Mouse (Mus musculus): Measurements from ENCODE around the gene Tm7sf3.
A peak's percentile ranks its signal among the peaks of the same experiment; 100 is the strongest.

Gene Tm7sf3

GRCm38 (mm10) chr6:146660591-146660990 is 18.0 kb upstream of the Tm7sf3 start:
- no peak for DNase-seq (ENCODE audit: low read depth, low spot score)

- DNase-seq (ENCODE audit: low read depth, low spot score) = no peak
These were observed 10.6 kb upstream of the Tm7sf3 start for GRCm38 (mm10) chr6:146653197-146653596.

GRCm38 (mm10) chr6:146651431-146651830 is 8.8 kb upstream of the Tm7sf3 start:
- DNase-seq (ENCODE audit: low read depth, low spot score) = no peak

- no peak for DNase-seq (ENCODE audit: low read depth, low spot score)
These were observed 7.4 kb upstream of the Tm7sf3 start for GRCm38 (mm10) chr6:146650013-146650412.

GRCm38 (mm10) chr6:146643184-146643570 is 553 bp upstream of the Tm7sf3 start:
- DNase-seq (ENCODE audit: low read depth, low spot score) = no peak

GRCm38 (mm10) chr6:146641621-146642210 is 908 bp downstream of the Tm7sf3 start:
- no peak for DNase-seq (ENCODE audit: low read depth, low spot score)

- no peak for DNase-seq (ENCODE audit: low read depth, low spot score)
These were observed 1.6 kb downstream of the Tm7sf3 start for GRCm38 (mm10) chr6:146640991-146641390.

GRCm38 (mm10) chr6:146640068-146640965 is 2.3 kb downstream of the Tm7sf3 start:
- no peak for DNase-seq (ENCODE audit: low read depth, low spot score)

- no peak for DNase-seq (ENCODE audit: low read depth, low spot score)
These were observed 6.1 kb downstream of the Tm7sf3 start for GRCm38 (mm10) chr6:146636482-146636881.

- DNase-seq (ENCODE audit: low read depth, low spot score) = no peak
These were observed 7.6 kb downstream of the Tm7sf3 start for GRCm38 (mm10) chr6:146634759-146635606.

- peak; percentile 56 for DNase-seq (ENCODE audit: low read depth, low spot score)
These were observed 8.5 kb downstream of the Tm7sf3 start for GRCm38 (mm10) chr6:146634015-146634722.

GRCm38 (mm10) chr6:146633629-146634014 is 9.0 kb downstream of the Tm7sf3 start:
- no peak for DNase-seq (ENCODE audit: low read depth, low spot score)

GRCm38 (mm10) chr6:146633097-146633496 is 9.5 kb downstream of the Tm7sf3 start:
- no peak for DNase-seq (ENCODE audit: low read depth, low spot score)

- DNase-seq (ENCODE audit: low read depth, low spot score) = no peak
These were observed 10.2 kb downstream of the Tm7sf3 start for GRCm38 (mm10) chr6:146632403-146632802.

GRCm38 (mm10) chr6:146631847-146632246 is 10.8 kb downstream of the Tm7sf3 start:
- no peak for DNase-seq (ENCODE audit: low read depth, low spot score)

- no peak for DNase-seq (ENCODE audit: low read depth, low spot score)
These were observed 11.7 kb downstream of the Tm7sf3 start for GRCm38 (mm10) chr6:146630961-146631360.

- DNase-seq (ENCODE audit: low read depth, low spot score) = no peak
These were observed 12.6 kb downstream of the Tm7sf3 start for GRCm38 (mm10) chr6:146629781-146630756.

GRCm38 (mm10) chr6:146628123-146628522 is 14.5 kb downstream of the Tm7sf3 start:
- DNase-seq (ENCODE audit: low read depth, low spot score) = no peak

GRCm38 (mm10) chr6:146616670-146617069 is 26.0 kb downstream of the Tm7sf3 start:
- no peak for DNase-seq (ENCODE audit: low read depth, low spot score)

- DNase-seq (ENCODE audit: low read depth, low spot score) = no peak
These were observed 26.7 kb downstream of the Tm7sf3 start for GRCm38 (mm10) chr6:146615891-146616290.

Data from skeletal muscle tissue, adult 2 months (tissue).